10 mouse cellular contexts compared by ENCODE assay signal in genomic region chr11:90663618-90664297, GRCm38 (mm10). TPM values are rescaled to one million over a fixed set of nuclear protein-coding genes. Genes with fewer than 3 reads are reported as not detected.
DNase-seq lines count a peak whose midpoint lies in the region; ATAC-seq and TF ChIP-seq lines count a peak whose summit lies in the region.
"Had no signal": no experiment of that assay in that cellular context is flagged by ENCODE, and none has a peak within 500 bp of the region (broad histone marks: within the 10 kb centered on the region; RNA-seq: fewer than 3 reads in every experiment).

No protein-coding gene starts in this region.

- H3K9me3 ChIP-seq in heart, embryonic 11.5 days (replicated peaks; ENCODE audit: control insufficient read depth, low read length): no peaks in the 10 kb centered on the region
- H3K9me3 ChIP-seq in hindbrain, embryonic 11.5 days (ENCODE audit: control insufficient read depth, low read length): no peaks in the 10 kb centered on the region

- H3K4me2 ChIP-seq in heart, embryonic 11.5 days: peak overlapping the region; percentile 25; the same call in 1 of the 2 replicates
- no peak overlapping the region for H3K4me2 ChIP-seq in hindbrain, embryonic 11.5 days (replicated peaks; ENCODE audit: low read depth, low read length)

- H3K36me3 ChIP-seq in heart, embryonic 11.5 days (ENCODE audit: control insufficient read depth, insufficient read depth, low read length): peaks cover 5% of the 10 kb centered on the region; the same call in 1 of the 2 replicates
- H3K36me3 ChIP-seq in hindbrain, embryonic 11.5 days (ENCODE audit: control insufficient read depth, insufficient read depth, low read length): no peaks in the 10 kb centered on the region
- no peaks in the 10 kb centered on the region for H3K36me3 ChIP-seq in thymus, adult 2 months (ENCODE audit: control insufficient read depth, insufficient read depth, low read length)

- H3K27ac ChIP-seq in heart, embryonic 11.5 days (ENCODE audit: low read depth, low read length): peak overlapping the region; percentile 89
- H3K27ac ChIP-seq in hindbrain, embryonic 11.5 days (ENCODE audit: low read depth, low read length): no peak overlapping the region
- H3K27ac ChIP-seq in thymus, adult 2 months (ENCODE audit: control insufficient read depth, insufficient read depth, low read length): no peak overlapping the region

- peaks cover 30% of the 10 kb centered on the region for H3K4me1 ChIP-seq in heart, embryonic 11.5 days (ENCODE audit: control insufficient read depth, insufficient read depth, low read length)
- H3K4me1 ChIP-seq in hindbrain, embryonic 11.5 days (replicated peaks; ENCODE audit: control insufficient read depth, insufficient read depth, low read length): no peaks in the 10 kb centered on the region; the same call in 1 of the 2 replicates
- H3K4me1 ChIP-seq in thymus, adult 2 months (replicated peaks; ENCODE audit: control insufficient read depth, insufficient read depth, low read length): no peaks in the 10 kb centered on the region

- ATAC-seq in heart, embryonic 11.5 days (replicated peaks; ENCODE audit: insufficient number of reproducible peaks, low FRiP score, low TSS enrichment): no peak
- no peak for ATAC-seq in hindbrain, embryonic 11.5 days (ENCODE audit: low FRiP score)
- no peak for ATAC-seq in granulocyte monocyte progenitor cell, adult 5-6 weeks (replicated peaks; ENCODE audit: poor library complexity, severe bottlenecking)

- no peak for DNase-seq in heart, adult 8-10 months (ENCODE audit: low spot score)
- peak; percentile 35 for DNase-seq in MEL-GATA-1-ER (ENCODE audit: extremely low read depth, low read depth)
- DNase-seq in hindbrain, embryonic 11.5 days (ENCODE audit: low spot score): peak; percentile 20
- peak; percentile 14 for DNase-seq in mesoderm, embryonic 11.5 days (ENCODE audit: low read depth, low spot score)
- no peak for DNase-seq in thymus, adult 2 months
- no peak for DNase-seq in left cerebral cortex, adult 9 months (ENCODE audit: low spot score in 2 of 2)
- DNase-seq: adrenal gland, postnatal 36 days had no signal

- TF ChIP-seq POLR2A in thymus, adult 2 months (IDR thresholded peaks at IDR 0.05; ENCODE audit: control insufficient read depth, extremely low read depth, insufficient read depth, low read length, poor library complexity): no peak

- TF ChIP-seq CTCF in thymus, adult 2 months (IDR thresholded peaks at IDR 0.05; ENCODE audit: borderline replicate concordance, control insufficient read depth, extremely low read depth, insufficient read depth, low read length, poor library complexity): no peak

- 59% methylated on average over 5 of the region's 5 CpGs for WGBS in heart, embryonic 11.5 days (ENCODE audit: insufficient replicate concordance)
- WGBS in hindbrain, embryonic 11.5 days: 31% methylated on average over 5 of the region's 5 CpGs
- 68% methylated on average over 5 of the region's 5 CpGs for WGBS in thymus, adult 2 months

- H3K27me3 ChIP-seq in heart, embryonic 11.5 days (ENCODE audit: control insufficient read depth, insufficient read depth, low read length): no peaks in the 10 kb centered on the region
- H3K27me3 ChIP-seq in hindbrain, embryonic 11.5 days (ENCODE audit: control insufficient read depth, insufficient read depth, low read length): no peaks in the 10 kb centered on the region
- no peaks in the 10 kb centered on the region for H3K27me3 ChIP-seq in thymus, adult 2 months (ENCODE audit: control insufficient read depth, insufficient read depth, low read length)

- H3K9ac ChIP-seq in heart, embryonic 11.5 days (ENCODE audit: low read depth, low read length): peak overlapping the region; percentile 44; the same call in 1 of the 2 replicates
- no peak overlapping the region for H3K9ac ChIP-seq in hindbrain, embryonic 11.5 days (ENCODE audit: low read depth, low read length)

- no peak overlapping the region for H3K4me3 ChIP-seq in heart, embryonic 11.5 days (ENCODE audit: low read depth, low read length)
- no peak overlapping the region for H3K4me3 ChIP-seq in hindbrain, embryonic 11.5 days (ENCODE audit: low read depth, low read length)
- H3K4me3 ChIP-seq in thymus, adult 2 months (ENCODE audit: control insufficient read depth, insufficient read depth, low read length): no peak overlapping the region
- H3K4me3 ChIP-seq: myocyte had no signal

RNA-seq across cellular contexts. Expression of gene Tom1l1, which starts 24.4 kb away (rescaled TPM):
- polyA plus RNA-seq in heart, embryonic 11.5 days (2014; fragmentation: Nextera tagmentation; extraction: Ambion mirVana): 45.5 and 50.6 TPM in 2 replicates
- 10 to 100 TPM; 12.6 to 19.0 (median 16.4) TPM for total RNA-seq in heart, adult 8-10 months (2022)
- polyA plus RNA-seq in hindbrain, embryonic 11.5 days (2014; fragmentation: Nextera tagmentation; extraction: Ambion mirVana): 17.8 and 21.4 TPM in 2 replicates
- 1.7 and 2.6 TPM in 2 replicates for polyA plus RNA-seq in thymus, adult 2 months (2012; rRNA removed)
- total RNA-seq in granulocyte monocyte progenitor cell, adult 5-6 weeks (2014; fragmentation: Nextera tagmentation): 2.4 and 4.2 TPM in 2 replicates
- 7.2 and 16.2 TPM in 2 replicates for total RNA-seq in granulocyte monocyte progenitor cell, adult 5-6 weeks (2017)

RNA-seq across cellular contexts. Expression of gene Cox11, which starts 25.8 kb away (rescaled TPM):
- polyA plus RNA-seq in heart, embryonic 11.5 days (2014; fragmentation: Nextera tagmentation; extraction: Ambion mirVana): 27.7 and 28.5 TPM in 2 replicates
- total RNA-seq in heart, adult 8-10 months (2022): 10 to 100 TPM; 19.4 to 23.1 (median 21.4) TPM
- polyA plus RNA-seq in hindbrain, embryonic 11.5 days (2014; fragmentation: Nextera tagmentation; extraction: Ambion mirVana): 26.1 and 26.7 TPM in 2 replicates
- 19.4 and 20.3 TPM in 2 replicates for polyA plus RNA-seq in thymus, adult 2 months (2012; rRNA removed)
- 8.4 and 19.9 TPM in 2 replicates for total RNA-seq in granulocyte monocyte progenitor cell, adult 5-6 weeks (2014; fragmentation: Nextera tagmentation)
- 12.2 and 20.3 TPM in 2 replicates for total RNA-seq in granulocyte monocyte progenitor cell, adult 5-6 weeks (2017)

RNA-seq across cellular contexts. Expression of gene Stxbp4, which starts 25.9 kb away (rescaled TPM):
- 19.6 and 21.0 TPM in 2 replicates for polyA plus RNA-seq in heart, embryonic 11.5 days (2014; fragmentation: Nextera tagmentation; extraction: Ambion mirVana)
- total RNA-seq in heart, adult 8-10 months (2022): 1 to 10 TPM; 5.1 to 6.3 (median 5.3) TPM
- 38.1 and 43.5 TPM in 2 replicates for polyA plus RNA-seq in hindbrain, embryonic 11.5 days (2014; fragmentation: Nextera tagmentation; extraction: Ambion mirVana)
- 4.0 and 4.1 TPM in 2 replicates for polyA plus RNA-seq in thymus, adult 2 months (2012; rRNA removed)
- 5.6 and 6.4 TPM in 2 replicates for total RNA-seq in granulocyte monocyte progenitor cell, adult 5-6 weeks (2014; fragmentation: Nextera tagmentation)
- total RNA-seq in granulocyte monocyte progenitor cell, adult 5-6 weeks (2017): 3.7 and 5.4 TPM in 2 replicates

Comparison
In these comparisons a context has a peak if more than half of its experiments do, and no peak if none do; other contexts are left out.
1. DNase-seq: peak in MEL-GATA-1-ER (single experiment), hindbrain, embryonic 11.5 days (single experiment) and mesoderm, embryonic 11.5 days (single experiment); none in heart, adult 8-10 months (single experiment), thymus, adult 2 months (single experiment) and left cerebral cortex, adult 9 months (0 of 2).